Mouse (Mus musculus): ENCODE results near the gene Frmd6.

Gene Frmd6

DNA sequence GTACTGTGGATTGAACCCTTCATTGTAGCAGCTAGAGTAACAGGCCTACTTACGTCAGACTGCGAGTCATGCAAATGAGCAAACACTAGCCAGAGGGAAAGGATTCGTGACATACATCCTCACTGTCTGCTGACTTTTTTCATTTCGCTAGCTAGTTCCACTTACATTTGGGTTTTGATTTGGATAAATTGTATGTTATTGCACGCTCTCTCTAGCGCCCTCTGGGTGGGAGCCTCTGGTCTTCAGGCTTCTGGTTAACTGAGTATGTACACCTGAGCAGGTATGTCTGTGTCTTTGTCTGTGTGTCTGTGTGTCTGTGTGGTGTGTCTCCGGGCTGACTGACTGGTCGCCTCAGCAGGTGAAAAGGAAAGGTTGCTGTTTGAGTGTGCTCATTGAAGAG lies 72.1 kb downstream of the Frmd6 start:
- DNase-seq (ENCODE audit: low read depth, low spot score): no peak

DNA sequence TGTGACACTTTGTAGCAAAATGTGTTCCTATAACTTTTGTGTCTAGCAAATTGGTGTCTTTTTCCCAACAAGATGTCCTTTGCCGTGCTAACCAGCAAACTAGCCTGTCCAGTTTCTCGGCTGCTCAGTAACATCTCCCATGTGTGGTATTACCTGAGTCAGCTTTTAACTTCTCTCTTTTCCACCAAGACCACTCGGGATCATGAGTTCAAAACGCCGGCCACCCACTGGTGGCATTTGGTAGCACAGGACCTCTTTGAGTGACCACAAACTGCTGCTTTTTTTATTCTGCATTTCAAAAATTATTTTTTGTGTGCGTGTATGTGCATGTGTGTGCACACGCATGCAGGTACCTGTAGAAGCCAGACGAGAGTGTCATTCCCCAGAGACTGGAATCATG lies 73.1 kb downstream of the Frmd6 start:
- DNase-seq (ENCODE audit: low read depth, low spot score): no peak

- no peak for DNase-seq (ENCODE audit: low read depth, low spot score)
Measured at GRCm38 (mm10) chr12:70904471-70904870, 79.2 kb downstream of the Frmd6 start.

GRCm38 (mm10) chr12:70906867-70907266 lies 81.6 kb downstream of the Frmd6 start:
- no peak for DNase-seq (ENCODE audit: low read depth, low spot score)

DNA sequence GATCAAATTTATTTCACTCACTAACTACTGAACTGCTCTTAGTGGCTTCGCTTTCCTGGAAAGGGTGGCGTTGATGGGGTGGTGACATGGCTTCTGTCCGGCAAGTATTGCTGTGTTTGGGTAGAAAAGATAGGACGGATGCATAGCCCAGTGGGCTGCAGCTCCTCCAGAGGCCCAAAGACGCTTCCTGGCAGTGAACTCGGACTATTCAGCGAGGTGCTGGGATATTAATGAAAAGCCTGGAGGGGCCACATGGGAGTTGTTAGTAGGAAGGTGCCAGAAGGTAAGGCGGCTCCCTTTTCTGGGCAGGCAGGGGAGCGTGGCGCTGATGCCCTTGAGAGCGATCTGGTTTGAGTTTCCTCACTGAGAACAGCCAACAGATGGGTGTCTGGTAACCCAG lies 82.3 kb downstream of the Frmd6 start:
- DNase-seq (ENCODE audit: low read depth, low spot score): no peak

GRCm38 (mm10) chr12:70908076-70908475 lies 82.8 kb downstream of the Frmd6 start:
- no peak for DNase-seq (ENCODE audit: low read depth, low spot score)

DNA sequence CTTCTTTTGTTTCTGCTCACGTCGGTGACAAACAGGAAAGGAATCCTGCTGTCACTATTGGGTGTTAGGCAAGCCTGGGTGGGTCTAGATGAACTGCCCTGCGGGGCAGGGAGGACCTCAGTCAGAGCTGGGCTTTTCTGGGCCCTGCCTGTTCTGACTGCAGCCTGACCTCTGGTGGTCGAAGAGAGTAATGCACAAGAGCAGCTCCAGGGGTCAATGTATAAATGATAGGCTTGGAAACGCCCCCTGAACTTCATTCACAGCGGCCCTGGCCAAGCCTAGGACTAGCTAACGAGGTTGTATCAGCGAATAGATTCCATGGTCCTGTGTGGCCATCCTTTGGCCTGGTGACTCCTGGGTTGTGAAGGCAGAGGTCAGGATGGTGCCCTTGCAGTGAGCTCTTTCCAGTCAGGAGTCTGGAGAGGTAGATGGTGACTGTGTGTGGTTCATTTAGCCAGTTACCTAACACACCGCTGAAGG lies 85.0 kb downstream of the Frmd6 start:
- DNase-seq (ENCODE audit: low read depth, low spot score): peak; percentile 38

DNA sequence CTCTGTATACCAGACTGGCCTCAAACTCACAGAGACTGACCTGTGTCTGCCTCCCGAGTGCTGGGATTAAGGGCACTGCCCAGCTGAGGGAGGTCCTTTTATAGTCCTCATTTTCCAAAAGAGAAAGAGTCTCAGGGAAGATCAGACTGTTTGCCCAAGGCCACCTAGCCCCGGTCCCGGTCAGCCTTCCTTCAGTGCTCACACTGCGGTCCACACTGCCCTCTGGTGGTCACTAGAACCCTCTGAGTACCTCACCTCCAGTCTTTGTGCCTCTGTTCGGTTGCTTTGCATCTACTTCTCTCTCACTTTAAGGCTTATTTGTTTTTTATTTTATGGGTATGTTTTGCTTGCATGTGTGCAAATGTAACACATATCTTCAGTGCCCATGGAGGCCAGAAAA lies 85.7 kb downstream of the Frmd6 start:
- DNase-seq (ENCODE audit: low read depth, low spot score): peak; percentile 51

- DNase-seq (ENCODE audit: low read depth, low spot score): no peak
Measured at GRCm38 (mm10) chr12:70911676-70912379, 86.5 kb downstream of the Frmd6 start.

GRCm38 (mm10) chr12:70913429-70913828 lies 88.1 kb downstream of the Frmd6 start:
- peak; percentile 73 for DNase-seq (ENCODE audit: low read depth, low spot score)

DNA sequence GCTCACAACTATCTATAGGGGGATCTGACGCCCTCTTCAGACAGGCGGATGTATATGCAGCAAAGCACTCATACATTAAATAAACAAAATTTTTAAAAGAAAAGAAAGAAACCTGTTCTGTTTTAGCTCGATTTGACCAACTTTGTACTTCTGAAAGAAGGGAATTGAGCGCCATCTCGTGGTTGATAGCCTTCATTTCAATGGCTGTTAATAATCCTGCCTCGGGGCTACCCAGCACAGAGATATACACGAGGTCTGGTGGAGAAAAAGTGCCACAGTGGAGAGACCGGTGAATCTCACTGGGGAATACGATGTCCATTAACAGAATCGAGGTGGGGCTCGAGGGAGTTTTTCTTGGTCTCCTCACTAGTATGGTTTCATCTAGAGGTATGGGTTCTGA lies 89.1 kb downstream of the Frmd6 start:
- no peak for DNase-seq (ENCODE audit: low read depth, low spot score)

DNA sequence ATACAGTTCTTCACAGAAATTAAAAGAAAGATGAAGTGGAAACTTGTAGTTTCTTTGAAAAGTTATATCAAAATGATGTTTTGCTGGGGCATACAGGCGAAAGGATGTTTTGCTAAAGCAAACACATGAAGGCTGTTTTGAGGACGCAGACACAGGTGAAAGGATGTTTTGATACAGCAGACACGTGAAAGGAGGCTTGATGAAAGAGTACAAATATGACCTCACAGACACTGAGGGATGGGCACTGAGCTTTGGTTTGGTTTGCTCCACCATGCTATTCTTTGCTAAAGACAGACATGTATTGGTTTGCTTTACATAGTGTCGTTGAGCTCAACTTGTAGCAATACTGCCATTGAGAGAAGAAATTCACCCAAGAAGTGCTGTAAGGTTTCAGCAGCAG lies 104.5 kb downstream of the Frmd6 start:
- DNase-seq (ENCODE audit: low read depth, low spot score): no peak

DNA sequence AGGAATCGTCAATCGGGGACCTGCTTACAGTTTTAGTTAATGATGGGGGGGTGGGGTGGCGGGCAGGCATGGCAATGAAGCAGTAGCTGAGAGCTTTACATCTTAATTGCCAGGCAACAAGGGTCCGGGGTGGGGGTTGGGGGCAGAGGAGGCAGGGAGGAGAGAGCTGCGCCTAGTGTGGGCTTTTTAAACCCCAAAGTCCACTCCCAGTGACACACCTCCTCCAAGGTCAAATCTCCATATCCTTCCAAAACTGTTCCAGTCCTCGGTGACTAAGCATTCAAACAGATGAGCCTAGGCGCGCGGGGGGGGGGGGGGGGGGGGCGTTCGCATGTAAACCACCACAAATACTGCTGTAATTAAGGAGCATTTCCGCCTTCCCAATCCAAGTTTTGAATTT lies 111.8 kb downstream of the Frmd6 start:
- no peak for DNase-seq (ENCODE audit: low read depth, low spot score)

- peak; percentile 78 for DNase-seq (ENCODE audit: low read depth, low spot score)
Measured at GRCm38 (mm10) chr12:70937571-70938384, 112.5 kb downstream of the Frmd6 start, which contains the start of gene Actr10. Actr10 (plus strand) TSS chr12:70937857.

- no peak for DNase-seq (ENCODE audit: low read depth, low spot score)
Measured at GRCm38 (mm10) chr12:70940806-70941205, 115.5 kb downstream of the Frmd6 start.

DNA sequence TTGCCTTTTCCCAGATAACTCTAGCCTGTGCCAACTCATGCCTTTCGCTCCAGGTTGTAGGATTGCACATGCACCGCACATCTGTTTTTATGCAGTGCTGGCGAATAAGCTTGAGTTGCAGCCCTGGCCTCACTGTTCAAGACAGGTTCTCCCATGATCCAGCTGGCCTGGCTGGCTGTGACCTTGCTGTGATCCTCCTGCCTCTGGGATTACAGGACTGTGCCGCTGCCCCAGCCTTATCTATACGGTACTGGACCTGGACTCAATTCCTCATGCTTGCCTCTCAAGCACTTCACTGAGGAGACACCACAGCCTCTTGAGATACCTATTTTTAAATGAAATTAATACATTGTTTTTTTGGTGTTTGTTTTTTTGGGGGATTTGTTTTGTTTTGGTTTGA lies 118.9 kb downstream of the Frmd6 start:
- DNase-seq (ENCODE audit: low read depth, low spot score): no peak

GRCm38 (mm10) chr12:70946585-70947256 lies 121.4 kb downstream of the Frmd6 start:
- no peak for DNase-seq (ENCODE audit: low read depth, low spot score)
